Mouse (Mus musculus) CH12.LX (cell line): ENCODE data around the gene Fam198a. TPM values are rescaled to one million over a fixed set of nuclear protein-coding genes. Genes with fewer than 3 reads are reported as not detected.

Experiments
- DNase-seq: peaks from one replicate; pipeline ENCODE4 v3.0.0-alpha.2; 2013; ENCODE audit errors: extremely low read depth
- H3K27ac ChIP-seq: 2 replicates; pipeline ENCODE4 v1.5.1; 2012; ENCODE audit warnings: low read depth, mild to moderate bottlenecking, control low read depth, moderate library complexity; ENCODE audit not compliant: insufficient read depth
- H3K27me3 ChIP-seq: replicated peaks from 2 replicates; pipeline ENCODE3; 2012; ENCODE audit warnings: inconsistent platforms
- H3K36me3 ChIP-seq, 2 experiments: replicated peaks in 1 of 2; 2 replicates each; pipeline versions ENCODE3 to v1.6.1; 2012; ENCODE audit warnings: inconsistent platforms in 1 of 2, low read length in 1 of 2, mild to moderate bottlenecking in 1 of 2, mixed read lengths in 1 of 2, moderate library complexity in 1 of 2; ENCODE audit not compliant: control insufficient read depth in 1 of 2, insufficient read depth in 1 of 2
- H3K4me1 ChIP-seq, 2 experiments: 2 replicates each; pipeline ENCODE4 v1.6.1; 2012; ENCODE audit warnings: inconsistent platforms in 1 of 2, moderate library complexity in 1 of 2; ENCODE audit not compliant: insufficient read depth in 2 of 2, control insufficient read depth in 1 of 2
- H3K4me2 ChIP-seq: 2 replicates; pipeline ENCODE4 v1.6.1; 2012; ENCODE audit warnings: low read depth, mild to moderate bottlenecking, control low read depth; ENCODE audit not compliant: poor library complexity, insufficient read depth, severe bottlenecking
- H3K4me3 ChIP-seq, 3 experiments: fragments of 150-350 bp in 1 of 3; sonication (generic) in 1 of 3; replicated peaks in 1 of 3; 2 replicates each; pipeline versions ENCODE3 to v1.5.1; 2011 to 2012; ENCODE audit warnings: low read depth in 2 of 3, low read length in 2 of 3, mild to moderate bottlenecking in 2 of 3, moderate library complexity in 2 of 3, control low read depth in 1 of 3, improper control_type of control experiment in 1 of 3, inconsistent platforms in 1 of 3, mixed read lengths in 1 of 3; ENCODE audit not compliant: poor library complexity in 1 of 3
- H3K79me2 ChIP-seq: replicated peaks from 2 replicates; pipeline ENCODE4 v1.6.1; 2012; ENCODE audit warnings: mild to moderate bottlenecking, moderate library complexity; ENCODE audit not compliant: control insufficient read depth, poor library complexity, insufficient read depth, severe bottlenecking; ENCODE audit errors: extremely low read depth
- H3K9ac ChIP-seq: 2 replicates; pipeline ENCODE4 v1.6.1; 2012; ENCODE audit warnings: low read depth, mild to moderate bottlenecking, control low read depth, moderate library complexity; ENCODE audit not compliant: insufficient read depth
- H3K9me3 ChIP-seq: replicated peaks from 2 replicates; pipeline ENCODE3; 2012; ENCODE audit warnings: low read length, inconsistent platforms, mixed read lengths
- BHLHE40 ChIP-seq: IDR thresholded peaks from 2 replicates; pipeline ENCODE4 v1.6.1; 2011; ENCODE audit warnings: mild to moderate bottlenecking, low read depth, low read length, improper control_type of control experiment
- CHD1 ChIP-seq: IDR thresholded peaks from 2 replicates; pipeline ENCODE4 v1.6.1; 2012; ENCODE audit warnings: low read depth, low read length, improper control_type of control experiment, inconsistent platforms
- CTCF ChIP-seq, 2 experiments: IDR thresholded peaks in 1 of 2; conservative IDR thresholded peaks in 1 of 2; 2 replicates each; pipeline ENCODE4 v1.5.1; 2011 to 2012; ENCODE audit warnings: low read depth in 2 of 2, low read length in 2 of 2, improper control_type of control experiment in 1 of 2, inconsistent platforms in 1 of 2, mild to moderate bottlenecking in 1 of 2, moderate library complexity in 1 of 2
- E2F4 ChIP-seq: IDR thresholded peaks from 2 replicates; pipeline ENCODE4 v1.6.1; 2011; ENCODE audit warnings: low read depth, low read length, improper control_type of control experiment; ENCODE audit not compliant: insufficient replicate concordance
- EP300 ChIP-seq: IDR thresholded peaks from 2 replicates; pipeline ENCODE4 v1.6.1; 2011; ENCODE audit warnings: low read length, improper control_type of control experiment
- ETS1 ChIP-seq: conservative IDR thresholded peaks from 2 replicates; pipeline ENCODE4 v1.6.1; 2012; ENCODE audit warnings: low read depth, mild to moderate bottlenecking, inconsistent platforms, low read length, improper control_type of control experiment, moderate library complexity
- GABPA ChIP-seq: IDR thresholded peaks from 2 replicates; pipeline ENCODE4 v1.6.1; 2012; ENCODE audit warnings: low read depth, low read length, improper control_type of control experiment, inconsistent platforms; ENCODE audit not compliant: insufficient replicate concordance
- JUN ChIP-seq: IDR thresholded peaks from 2 replicates; pipeline ENCODE4 v1.6.1; 2011; ENCODE audit warnings: low read depth, mild to moderate bottlenecking, low read length, improper control_type of control experiment, moderate library complexity; ENCODE audit not compliant: insufficient read depth
- JUND ChIP-seq: conservative IDR thresholded peaks from 2 replicates; pipeline ENCODE4 v1.6.1; 2011; ENCODE audit warnings: low read depth, low read length, improper control_type of control experiment
- KAT2A ChIP-seq: IDR thresholded peaks from 2 replicates; pipeline ENCODE4 v1.6.1; 2012; ENCODE audit warnings: low read length, improper control_type of control experiment, inconsistent platforms; ENCODE audit not compliant: insufficient replicate concordance
- MAFK ChIP-seq: IDR thresholded peaks from 2 replicates; pipeline ENCODE4 v1.6.1; 2011; ENCODE audit warnings: low read length, improper control_type of control experiment; ENCODE audit not compliant: insufficient replicate concordance
- MAX ChIP-seq: IDR thresholded peaks from 2 replicates; pipeline ENCODE4 v1.6.1; 2011; ENCODE audit warnings: low read length, improper control_type of control experiment
- MAZ ChIP-seq: IDR thresholded peaks from 2 replicates; pipeline ENCODE4 v1.6.1; 2012; ENCODE audit warnings: low read depth, mild to moderate bottlenecking, inconsistent platforms, low read length, improper control_type of control experiment, moderate library complexity
- MEF2A ChIP-seq: IDR thresholded peaks from 2 replicates; pipeline ENCODE4 v1.6.1; 2014; ENCODE audit warnings: low read depth, mild to moderate bottlenecking, inconsistent platforms, low read length, improper control_type of control experiment, borderline replicate concordance
- MYC ChIP-seq: IDR thresholded peaks from 2 replicates; pipeline ENCODE4 v1.6.1; 2011; ENCODE audit warnings: low read depth, mild to moderate bottlenecking, improper control_type of control experiment, low read length
- PAX5 ChIP-seq: IDR thresholded peaks from 2 replicates; pipeline ENCODE4 v1.6.1; 2012; ENCODE audit warnings: low read length, inconsistent platforms, mixed read lengths
- SIN3A ChIP-seq: IDR thresholded peaks from 2 replicates; pipeline ENCODE4 v1.6.1; 2012; ENCODE audit warnings: low read length, improper control_type of control experiment, inconsistent platforms
- TBP ChIP-seq: conservative IDR thresholded peaks from 2 replicates; pipeline ENCODE4 v1.6.1; 2011; ENCODE audit warnings: low read depth, low read length, improper control_type of control experiment
- TCF12 ChIP-seq: IDR thresholded peaks from 2 replicates; pipeline ENCODE4 v1.6.1; 2014; ENCODE audit warnings: low read depth, mild to moderate bottlenecking, inconsistent platforms, low read length, improper control_type of control experiment
- USF2 ChIP-seq: conservative IDR thresholded peaks from 2 replicates; pipeline ENCODE4 v1.6.1; 2011; ENCODE audit warnings: low read depth, low read length, improper control_type of control experiment
- ZKSCAN1 ChIP-seq: IDR thresholded peaks from 2 replicates; pipeline ENCODE4 v1.6.1; 2012; ENCODE audit warnings: low read depth, inconsistent platforms, low read length, improper control_type of control experiment, borderline replicate concordance
- dilution Hi-C: fragments of 300-500 bp; cut with MboI; formaldehyde crosslinking; loops from 2 replicates; pipeline ENCODE4 v1.14.3; 2020; ENCODE audit warnings: low sequenced_read_pairs; ENCODE audit not compliant: extremely low pct_unique_long_range_greater_than_20kb, extremely low pct_ligation_motif_present
- in situ Hi-C: fragments of 300-500 bp; cut with MboI; formaldehyde crosslinking; loops from 3 replicates; pipeline ENCODE4 v1.14.3; 2019; ENCODE audit warnings: low sequenced_read_pairs, low pct_ligation_motif_present, low pct_unique_long_range_greater_than_20kb, mixed read lengths
- polyA plus RNA-seq: library from polyadenylated mRNA; unstranded; fragments of >175 nt; gene quantifications from 2 replicates; pipeline ENCODE4 v1.2.1, GENCODE M21; 2012; ENCODE audit warnings: low read depth; ENCODE audit not compliant: insufficient read length
- total RNA-seq, 2 experiments: library from RNA; depleted of rRNA; stranded (reverse); fragments of 300-350 nt in 1 of 2; fragments of >200 nt in 1 of 2; gene quantifications; 2 replicates each; pipeline ENCODE4 v1.2.3; 2012 to 2014

The Fam198a gene
- total and polyA plus RNA-seq, 3 experiments: 0.40 to 0.93 (median 0.59) TPM

DNA sequence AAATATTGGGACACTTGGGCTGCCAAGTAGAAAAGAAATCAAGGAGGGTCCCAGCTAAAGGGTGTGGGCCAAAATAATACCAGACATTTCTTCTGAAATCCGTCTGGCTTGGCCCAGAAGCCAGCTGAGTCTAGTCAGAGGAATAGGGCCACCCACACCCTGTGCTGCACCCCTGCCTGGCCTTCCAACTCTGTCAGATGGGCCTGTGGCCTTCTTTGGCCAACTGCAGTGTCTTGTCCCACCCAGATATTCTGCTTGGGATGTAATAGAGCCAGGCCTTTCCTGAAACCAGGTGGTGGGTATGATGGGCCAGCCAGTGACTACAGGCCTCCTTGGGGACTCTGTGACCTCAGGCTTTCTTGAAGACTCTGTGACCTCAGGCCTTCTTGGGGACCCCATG is 22.4 kb downstream of the Fam198a start:
- Histone ChIP-seq H3K9me3 (no peaks in the 10 kb centered on the region), H3K27me3 (peaks cover 7% of the 10 kb centered on the region), H3K4me1 (no peaks in the 10 kb centered on the region), H3K9ac (no peak overlapping the region), H3K4me2 (no peak overlapping the region), H3K79me2 (no peaks in the 10 kb centered on the region), H3K4me3 (no peak overlapping the region), H3K27ac (no peak overlapping the region), H3K36me3 (no peaks in the 10 kb centered on the region)
- no peak for DNase-seq
- in situ Hi-C loops (no loop called here), dilution Hi-C loops (no loop called here)
- no peak for TF ChIP-seq TBP
- no peak for TF ChIP-seq MAFK
- no peak for TF ChIP-seq GABPA
- no peak for TF ChIP-seq EP300
- TF ChIP-seq JUN: no peak
- no peak for TF ChIP-seq MAZ
- TF ChIP-seq CTCF (conservative IDR thresholded peaks at IDR 0.05 in 1 of 2, IDR thresholded peaks at IDR 0.05 in 1 of 2; ENCODE audit: low read depth in 2 of 2, low read length in 2 of 2): no peak
- TF ChIP-seq JUND: no peak
- TF ChIP-seq SIN3A: no peak
- TF ChIP-seq MEF2A: no peak
- TF ChIP-seq ZKSCAN1: no peak
- TF ChIP-seq MAX: no peak
- TF ChIP-seq ETS1: no peak
- no peak for TF ChIP-seq MYC
- TF ChIP-seq CHD1: no peak
- no peak for TF ChIP-seq USF2

DNA sequence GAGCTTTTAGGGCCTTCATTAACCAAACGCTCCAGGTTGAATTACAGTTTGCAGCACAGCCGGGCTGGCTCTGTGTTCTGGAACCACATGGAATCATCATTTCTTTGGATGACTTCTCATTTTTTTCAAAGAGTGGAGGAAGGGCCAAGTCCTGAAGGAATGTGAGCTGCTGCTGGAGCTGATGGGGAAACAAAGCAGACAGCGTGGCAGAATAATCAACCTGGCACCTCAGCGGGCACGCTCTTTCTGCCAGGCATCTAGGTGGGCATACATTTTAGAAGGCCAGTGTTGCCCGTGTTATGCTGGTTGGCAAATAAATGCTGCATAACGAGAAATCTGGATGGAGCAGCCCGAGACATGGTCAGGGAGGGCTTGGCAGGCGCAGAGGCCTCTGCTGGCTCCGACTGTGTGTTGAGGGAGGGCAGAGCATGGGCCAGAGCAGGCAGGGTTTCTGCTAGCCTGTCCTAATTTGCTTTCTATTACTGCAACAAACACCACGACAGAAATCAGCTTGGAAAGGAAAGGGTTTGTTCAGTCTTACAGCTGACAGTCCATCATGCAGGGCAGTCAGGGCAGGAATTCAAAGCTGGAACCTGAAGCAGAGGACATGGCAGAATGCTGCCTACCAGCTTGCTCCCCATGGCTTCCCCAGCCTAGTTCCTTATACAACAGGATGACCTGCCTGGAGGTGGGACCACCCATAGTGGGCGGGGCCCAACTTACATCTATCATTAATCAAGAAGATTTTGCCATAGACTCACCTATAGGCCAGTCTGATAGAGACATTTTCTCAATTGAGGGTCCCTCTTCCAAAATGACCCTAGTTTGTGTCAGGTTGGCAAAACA is 23.6 kb downstream of the Fam198a start:
- no peak for DNase-seq
- no peaks in the 10 kb centered on the region for H3K79me2 ChIP-seq
- H3K4me2 ChIP-seq: no peak overlapping the region
- H3K27ac ChIP-seq: no peak overlapping the region
- H3K9me3 ChIP-seq: no peaks in the 10 kb centered on the region
- peaks cover 10% of the 10 kb centered on the region for H3K27me3 ChIP-seq
- H3K4me1 ChIP-seq: no peaks in the 10 kb centered on the region
- TF ChIP-seq KAT2A (no peak), BHLHE40 (no peak), TCF12 (no peak), ETS1 (no peak), E2F4 (no peak), PAX5 (no peak)
- TF ChIP-seq, all 38 proteins: peak for 0
- in situ Hi-C loops: no loop called here
- dilution Hi-C loops: no loop called here
- Histone ChIP-seq H3K4me3 (no peak overlapping the region), H3K9ac (no peak overlapping the region), H3K36me3 (no peaks in the 10 kb centered on the region)
